Mouse (Mus musculus): ENCODE data around the gene Mtrf1. TPM values are rescaled to one million over a fixed set of nuclear protein-coding genes. Genes with fewer than 3 reads are reported as not detected.
"Not testable (repeated sequence)": the region's sequence is repeated elsewhere in the genome, so short reads cannot be mapped to it uniquely, and the experiment has no call there.

Mtrf1 gene
- polyA plus RNA-seq, 1 experiment from 2014 or later = 9.0 TPM

DNA sequence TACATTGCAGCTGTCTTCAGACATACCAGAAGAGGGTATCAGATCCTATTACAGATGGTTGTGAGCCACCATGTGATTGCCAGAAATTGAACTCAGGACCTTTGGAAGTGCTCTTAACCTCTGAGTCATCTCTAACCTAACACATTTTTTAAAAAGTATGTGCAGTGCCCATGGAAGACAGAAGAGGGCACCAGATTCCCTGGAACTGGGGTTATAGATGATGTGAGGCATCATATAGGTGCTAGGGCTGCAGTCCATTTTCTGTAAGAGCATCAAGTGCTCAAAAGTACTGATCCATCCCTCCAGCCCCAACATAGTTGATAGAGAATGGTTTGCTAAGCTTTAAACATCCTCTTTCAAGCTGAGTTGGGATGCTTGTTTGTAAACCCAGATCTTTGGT, 3.0 kb upstream of the Mtrf1 start:
- Histone ChIP-seq H3K4me2 (ENCODE audit: low read depth, severe bottlenecking) (no peak overlapping the region), H3K27me3 (ENCODE audit: control insufficient read depth, insufficient read depth, low read length) (no peaks in the 10 kb centered on the region), H3K27ac (replicated peaks; ENCODE audit: low read depth, low read length) (no peak overlapping the region), H3K9me3 (ENCODE audit: control insufficient read depth, low read length) (no peaks in the 10 kb centered on the region), H3K4me1 (ENCODE audit: control insufficient read depth, insufficient read depth, low read length) (no peaks in the 10 kb centered on the region), H3K9ac (ENCODE audit: low read length) (no peak overlapping the region), H3K4me3 (ENCODE audit: low read depth, low read length) (no peak overlapping the region), H3K36me3 (ENCODE audit: control insufficient read depth, insufficient read depth, low read length) (no peaks in the 10 kb centered on the region)
- ATAC-seq (ENCODE audit: insufficient number of reproducible peaks, low FRiP score, low TSS enrichment, low read depth) = no peak
- DNase-seq (ENCODE audit: low spot score) = peak; percentile 57

DNA sequence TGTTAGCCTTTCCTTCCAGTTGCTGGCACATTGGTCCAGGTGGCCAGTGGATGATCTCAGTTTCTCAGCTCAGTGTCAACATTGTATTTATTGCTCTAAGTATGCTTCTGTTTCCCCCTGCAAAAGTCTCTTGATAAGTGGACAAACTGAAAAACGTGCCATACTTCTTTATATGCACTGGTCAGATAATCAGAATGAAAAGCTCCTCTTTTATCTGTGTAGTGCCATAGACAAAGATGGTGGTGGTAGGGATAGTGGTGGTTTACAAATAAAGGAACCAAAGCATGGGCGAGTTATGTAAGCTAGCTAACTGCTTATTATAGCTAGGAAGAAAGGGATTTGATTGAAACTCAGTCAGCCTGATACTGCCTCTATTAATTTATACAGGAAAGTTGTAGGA, 10.1 kb downstream of the Mtrf1 start:
- no peak for DNase-seq (ENCODE audit: low spot score)
- H3K4me1 ChIP-seq (ENCODE audit: control insufficient read depth, insufficient read depth, low read length) = no peaks in the 10 kb centered on the region
- H3K4me2 ChIP-seq (ENCODE audit: low read depth, severe bottlenecking) = no peak overlapping the region
- 77% methylated on average over 2 of the region's 2 CpGs for WGBS
- ATAC-seq (ENCODE audit: insufficient number of reproducible peaks, low FRiP score, low TSS enrichment, low read depth) = no peak
- H3K4me3 ChIP-seq (ENCODE audit: low read depth, low read length) = no peak overlapping the region
- H3K27ac ChIP-seq (replicated peaks; ENCODE audit: low read depth, low read length) = no peak overlapping the region
- no peaks in the 10 kb centered on the region for H3K9me3 ChIP-seq (ENCODE audit: control insufficient read depth, low read length)
- no peaks in the 10 kb centered on the region for H3K27me3 ChIP-seq (ENCODE audit: control insufficient read depth, insufficient read depth, low read length)
- no peaks in the 10 kb centered on the region for H3K36me3 ChIP-seq (ENCODE audit: control insufficient read depth, insufficient read depth, low read length)
- H3K9ac ChIP-seq (ENCODE audit: low read length) = no peak overlapping the region

GRCm38 (mm10) chr14:79409278-79409830, 11.8 kb downstream of the Mtrf1 start:
- Histone ChIP-seq H3K9me3 (ENCODE audit: control insufficient read depth, low read length) (no peaks in the 10 kb centered on the region), H3K27ac (replicated peaks; ENCODE audit: low read depth, low read length) (no peak overlapping the region), H3K9ac (ENCODE audit: low read length) (no peak overlapping the region), H3K4me2 (ENCODE audit: low read depth, severe bottlenecking) (no peak overlapping the region), H3K36me3 (ENCODE audit: control insufficient read depth, insufficient read depth, low read length) (no peaks in the 10 kb centered on the region), H3K4me1 (ENCODE audit: control insufficient read depth, insufficient read depth, low read length) (no peaks in the 10 kb centered on the region), H3K4me3 (ENCODE audit: low read depth, low read length) (no peak overlapping the region), H3K27me3 (ENCODE audit: control insufficient read depth, insufficient read depth, low read length) (no peaks in the 10 kb centered on the region)
- DNase-seq (ENCODE audit: low spot score) = no peak
- WGBS = 94% methylated on average over 6 of the region's 6 CpGs
- ATAC-seq (ENCODE audit: insufficient number of reproducible peaks, low FRiP score, low TSS enrichment, low read depth) = no peak

GRCm38 (mm10) chr14:79410662-79411061, 13.1 kb downstream of the Mtrf1 start:
- Histone ChIP-seq H3K36me3 (ENCODE audit: control insufficient read depth, insufficient read depth, low read length) (no peaks in the 10 kb centered on the region), H3K9me3 (ENCODE audit: control insufficient read depth, low read length) (no peaks in the 10 kb centered on the region), H3K4me1 (ENCODE audit: control insufficient read depth, insufficient read depth, low read length) (no peaks in the 10 kb centered on the region), H3K27me3 (ENCODE audit: control insufficient read depth, insufficient read depth, low read length) (no peaks in the 10 kb centered on the region), H3K27ac (replicated peaks; ENCODE audit: low read depth, low read length) (no peak overlapping the region), H3K9ac (ENCODE audit: low read length) (no peak overlapping the region), H3K4me2 (ENCODE audit: low read depth, severe bottlenecking) (no peak overlapping the region), H3K4me3 (ENCODE audit: low read depth, low read length) (no peak overlapping the region)
- 85% methylated on average over 2 of the region's 2 CpGs for WGBS
- DNase-seq (ENCODE audit: low spot score) = no peak
- no peak for ATAC-seq (ENCODE audit: insufficient number of reproducible peaks, low FRiP score, low TSS enrichment, low read depth)

DNA sequence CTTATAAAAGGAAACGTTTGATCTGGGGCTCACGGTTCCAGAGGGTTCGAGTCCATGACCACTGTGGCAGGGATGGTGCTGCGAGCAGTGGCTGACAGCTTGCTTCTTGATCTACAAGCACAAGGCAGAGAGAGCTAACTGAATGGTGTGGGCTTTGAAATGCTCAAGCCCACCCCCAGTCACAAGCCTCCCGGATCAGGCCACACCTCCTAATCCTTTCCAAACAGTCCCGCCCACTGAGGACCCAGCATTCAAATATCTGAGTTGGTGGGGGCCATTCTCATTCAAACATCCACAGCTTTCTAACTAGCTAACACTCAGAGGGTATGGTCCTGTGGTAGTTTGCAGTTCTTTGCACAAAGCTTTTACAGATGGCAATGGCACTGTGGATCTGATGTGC, 15.5 kb downstream of the Mtrf1 start:
- no peaks in the 10 kb centered on the region for H3K4me1 ChIP-seq (ENCODE audit: control insufficient read depth, insufficient read depth, low read length)
- H3K36me3 ChIP-seq (ENCODE audit: control insufficient read depth, insufficient read depth, low read length) = no peaks in the 10 kb centered on the region
- no peak overlapping the region for H3K4me3 ChIP-seq (ENCODE audit: low read depth, low read length)
- no peak overlapping the region for H3K9ac ChIP-seq (ENCODE audit: low read length)
- ATAC-seq (ENCODE audit: insufficient number of reproducible peaks, low FRiP score, low TSS enrichment, low read depth) (no peak), DNase-seq (ENCODE audit: low spot score) (no peak)
- 86% methylated on average over 6 of the region's 6 CpGs for WGBS
- no peak overlapping the region for H3K4me2 ChIP-seq (ENCODE audit: low read depth, severe bottlenecking)
- no peaks in the 10 kb centered on the region for H3K9me3 ChIP-seq (ENCODE audit: control insufficient read depth, low read length)
- H3K27me3 ChIP-seq (ENCODE audit: control insufficient read depth, insufficient read depth, low read length) = no peaks in the 10 kb centered on the region
- no peak overlapping the region for H3K27ac ChIP-seq (replicated peaks; ENCODE audit: low read depth, low read length)

DNA sequence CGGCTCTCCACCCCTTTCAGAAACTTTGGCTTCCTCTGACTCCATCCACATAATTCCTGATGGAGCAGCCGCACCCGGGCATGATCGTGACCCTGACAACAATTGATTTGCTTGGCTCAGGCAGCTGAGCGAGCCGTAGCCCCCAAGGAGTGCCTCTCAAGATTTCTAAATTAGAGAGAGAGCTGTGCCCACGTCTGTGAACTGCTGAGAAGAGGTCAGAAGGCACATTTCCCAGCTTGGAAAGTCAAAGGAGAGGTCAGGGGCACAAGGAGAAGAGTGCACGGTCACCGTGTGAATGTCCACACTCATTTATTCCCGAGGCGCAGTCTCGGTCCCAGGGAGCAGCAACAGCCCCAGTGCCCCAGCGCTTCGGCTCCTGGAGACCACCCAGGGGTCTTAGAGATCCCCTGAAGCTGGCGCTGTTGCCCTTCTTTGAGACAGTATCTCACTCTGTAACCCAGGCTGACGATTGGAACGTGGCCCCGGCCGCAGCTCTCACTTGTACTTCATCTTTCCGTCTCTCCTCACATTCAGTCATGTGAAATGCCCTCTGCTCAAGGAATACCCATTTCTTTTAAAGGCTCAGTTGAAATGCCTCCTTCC, 22.6 kb downstream of the Mtrf1 start:
- Histone ChIP-seq H3K27ac (replicated peaks; ENCODE audit: low read depth, low read length) (no peak overlapping the region), H3K4me1 (ENCODE audit: control insufficient read depth, insufficient read depth, low read length) (no peaks in the 10 kb centered on the region), H3K36me3 (ENCODE audit: control insufficient read depth, insufficient read depth, low read length) (0 out of 2 replicates have a peak, but pooled peaks cover 3% of the 10 kb centered on the region), H3K4me3 (ENCODE audit: low read depth, low read length) (no peak overlapping the region), H3K4me2 (ENCODE audit: low read depth, severe bottlenecking) (no peak overlapping the region), H3K9ac (ENCODE audit: low read length) (no peak overlapping the region), H3K9me3 (ENCODE audit: control insufficient read depth, low read length) (no peaks in the 10 kb centered on the region), H3K27me3 (ENCODE audit: control insufficient read depth, insufficient read depth, low read length) (no peaks in the 10 kb centered on the region)
- DNase-seq (ENCODE audit: low spot score) (no peak), ATAC-seq (ENCODE audit: insufficient number of reproducible peaks, low FRiP score, low TSS enrichment, low read depth) (no peak)
- WGBS = 80% methylated on average over 20 of the region's 20 CpGs

DNA sequence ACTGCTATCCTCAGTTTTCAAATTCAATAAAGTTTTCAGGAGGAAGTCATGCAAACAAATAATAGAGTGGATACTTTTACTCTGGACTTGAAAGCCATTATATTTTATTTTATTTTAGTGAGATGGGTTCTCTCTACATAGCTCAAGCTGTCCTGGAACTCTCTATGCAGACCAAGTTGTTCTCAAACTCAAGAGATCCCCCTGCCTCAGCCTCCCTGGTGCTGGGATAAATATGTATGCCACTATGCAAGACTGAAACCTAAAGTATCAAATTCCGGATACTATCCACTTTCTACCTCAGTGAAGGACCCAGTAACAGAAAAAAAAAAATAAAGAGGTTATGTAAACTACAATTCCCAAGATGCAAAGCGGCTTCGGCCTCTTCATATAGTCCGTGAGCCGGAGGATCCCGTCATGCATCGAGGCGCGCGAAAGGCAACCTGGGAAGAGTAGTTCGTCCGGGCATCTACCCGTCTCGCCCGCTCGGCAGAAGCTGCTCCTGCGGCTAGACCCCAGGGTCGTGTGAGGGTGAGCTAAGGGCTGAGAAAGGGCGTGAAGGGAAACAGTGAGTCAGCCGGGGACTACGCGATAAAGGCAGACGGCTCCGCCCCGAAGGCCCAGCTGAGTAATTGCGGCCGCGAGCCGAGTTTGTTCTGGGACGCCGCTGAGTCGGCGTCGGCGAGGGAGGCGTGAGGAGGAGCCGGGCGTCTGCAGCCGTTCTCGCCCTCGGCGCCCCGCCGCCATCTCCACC, 28.6 kb downstream of the Mtrf1 start, which contains the start of gene Kbtbd7:
Gene Kbtbd7 (plus strand): TSS at position 533 of the 751 bp plus-strand sequence.
- ATAC-seq (ENCODE audit: insufficient number of reproducible peaks, low FRiP score, low TSS enrichment, low read depth) (peak; percentile 96), DNase-seq (ENCODE audit: low spot score) (peak; percentile 93)
- peak within 1 kb of the TSS; percentile 42 for H3K4me3 ChIP-seq (ENCODE audit: low read depth, low read length)

GRCm38 (mm10) chr14:79426730-79427365, 29.3 kb downstream of the Mtrf1 start:
- not testable (repeated sequence) for H3K9me3 ChIP-seq (ENCODE audit: control insufficient read depth, low read length); H3K4me1 ChIP-seq (ENCODE audit: control insufficient read depth, insufficient read depth, low read length); H3K36me3 ChIP-seq (ENCODE audit: control insufficient read depth, insufficient read depth, low read length); DNase-seq (ENCODE audit: low spot score); H3K27ac ChIP-seq (replicated peaks; ENCODE audit: low read depth, low read length); H3K27me3 ChIP-seq (ENCODE audit: control insufficient read depth, insufficient read depth, low read length)
- Histone ChIP-seq H3K4me2 (ENCODE audit: low read depth, severe bottlenecking) (peak overlapping the region; percentile 48), H3K9ac (ENCODE audit: low read length) (peak overlapping the region; percentile 72), H3K4me3 (ENCODE audit: low read depth, low read length) (peak overlapping the region; percentile 42)
- WGBS = 50% methylated on average over 8 of the region's 59 CpGs
- peak; percentile 35 for ATAC-seq (ENCODE audit: insufficient number of reproducible peaks, low FRiP score, low TSS enrichment, low read depth)

More for the DNA sequence above, 28.6 kb downstream of the Mtrf1 start, which contains the start of gene Kbtbd7:
- Histone ChIP-seq H3K27ac (replicated peaks; ENCODE audit: low read depth, low read length) (0 out of 2 replicates have a peak within 1 kb of the TSS, but pooled peaks have one; percentile 30), H3K4me2 (ENCODE audit: low read depth, severe bottlenecking) (peak within 1 kb of the TSS; percentile 48), H3K27me3 (ENCODE audit: control insufficient read depth, insufficient read depth, low read length) (no peaks in the 10 kb centered on the region), H3K9me3 (ENCODE audit: control insufficient read depth, low read length) (peaks cover 4% of the 10 kb centered on the region; the same call in 1 of the 2 replicates), H3K9ac (ENCODE audit: low read length) (peak within 1 kb of the TSS; percentile 72), H3K36me3 (ENCODE audit: control insufficient read depth, insufficient read depth, low read length) (peaks cover 7% of the 10 kb centered on the region), H3K4me1 (ENCODE audit: control insufficient read depth, insufficient read depth, low read length) (no peaks in the 10 kb centered on the region)
- WGBS = under 1% methylated on average over 44 of the region's 44 CpGs
